Mouse (Mus musculus) 416B (cell line): ENCODE results near the gene Polm.

ENCODE experiments used
- DNase-seq: peaks from one replicate; pipeline ENCODE4 v3.0.0; 2011; ENCODE audit warnings: low read depth

Polm gene

DNA sequence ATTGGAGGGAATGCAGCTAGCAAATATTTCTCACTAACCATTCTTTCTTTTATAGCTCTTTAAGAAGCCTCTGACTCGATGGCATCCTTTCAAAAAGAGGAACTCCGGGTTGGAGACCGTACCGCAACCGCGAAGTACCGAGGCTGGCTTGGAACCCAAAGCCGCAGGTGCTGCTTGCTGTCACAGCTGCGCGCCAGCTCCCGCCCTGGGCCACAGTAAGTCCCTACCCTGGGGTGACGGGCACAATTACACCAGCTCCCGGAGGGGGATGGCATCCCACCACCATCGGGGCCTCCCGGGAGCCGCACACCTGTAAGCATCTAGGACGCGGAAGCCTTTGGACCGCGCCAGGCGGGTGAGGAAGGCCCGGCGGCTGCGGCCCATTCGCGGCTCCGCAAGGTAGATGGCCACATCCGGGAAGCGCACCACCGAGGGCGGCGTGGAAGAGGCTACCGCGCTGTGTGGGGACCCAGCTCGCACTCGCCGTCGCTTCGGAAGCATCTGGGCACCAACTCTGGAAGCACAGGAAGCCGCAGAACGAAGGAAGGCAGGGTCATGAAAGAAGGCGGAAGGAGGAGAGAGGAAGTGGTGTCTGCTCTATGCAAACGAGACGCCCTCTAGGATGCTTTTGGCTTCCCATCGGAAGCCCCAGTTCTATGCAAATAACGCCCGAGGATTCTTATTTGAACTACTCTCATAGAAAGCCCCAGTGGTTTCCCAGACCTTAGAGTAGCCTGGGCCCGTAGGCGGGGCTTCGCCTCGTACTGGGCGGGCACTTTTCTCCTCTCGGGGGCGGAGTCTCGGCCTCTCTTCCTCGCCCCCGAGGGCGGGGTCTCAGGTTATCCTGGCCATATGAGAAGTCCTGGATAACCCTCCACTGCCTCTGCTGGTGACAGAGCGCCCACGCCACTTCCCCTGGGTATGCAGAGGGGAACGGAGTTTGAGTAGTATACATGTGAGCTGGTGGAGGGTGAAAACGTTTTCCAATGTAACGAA lies at the start of gene Polm:
Polm (minus strand) TSS at position 766 of the 996 bp plus-strand sequence.
- DNase-seq = peak; percentile 95

DNA sequence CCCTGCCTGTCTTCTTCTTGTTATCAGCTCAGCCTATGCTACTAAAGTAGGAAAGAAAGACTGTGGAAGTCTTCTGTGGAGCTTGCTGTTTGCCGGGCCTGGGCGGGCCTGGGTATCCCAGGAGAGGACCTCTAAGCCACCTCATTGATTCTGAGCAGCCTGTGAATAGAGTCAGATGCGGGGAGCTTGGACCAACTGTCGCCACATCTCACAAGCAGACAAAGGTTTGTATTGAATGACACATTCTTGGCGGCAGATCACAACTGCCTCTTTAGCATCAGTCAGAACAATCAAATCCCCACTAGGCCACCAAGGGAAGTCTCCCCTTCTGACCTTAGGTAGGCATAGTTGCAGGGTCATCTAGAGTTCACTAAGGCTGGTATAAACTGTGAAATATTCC lies 49.4 kb upstream of the Polm start:
- no peak for DNase-seq

DNA sequence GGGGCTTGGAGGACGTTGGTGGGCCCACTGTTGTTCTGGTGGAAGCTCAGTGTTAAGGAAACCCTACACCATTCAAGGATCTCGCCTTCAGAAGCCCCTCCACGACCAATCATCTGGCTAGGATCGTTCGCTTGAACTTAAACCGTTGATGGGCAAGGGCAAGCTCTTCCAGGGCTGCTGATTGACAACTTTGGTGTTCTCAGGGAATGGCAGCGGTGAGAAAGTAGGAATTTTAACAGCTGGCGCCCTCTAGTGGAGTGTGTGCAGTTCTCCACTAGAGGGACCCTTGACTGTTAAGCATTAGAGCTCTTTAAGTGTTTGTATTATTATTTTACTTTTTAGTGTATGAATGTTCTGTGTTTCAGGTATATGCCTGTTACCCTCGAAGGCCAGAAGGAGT lies 48.4 kb upstream of the Polm start:
- DNase-seq = peak; percentile 72

DNA sequence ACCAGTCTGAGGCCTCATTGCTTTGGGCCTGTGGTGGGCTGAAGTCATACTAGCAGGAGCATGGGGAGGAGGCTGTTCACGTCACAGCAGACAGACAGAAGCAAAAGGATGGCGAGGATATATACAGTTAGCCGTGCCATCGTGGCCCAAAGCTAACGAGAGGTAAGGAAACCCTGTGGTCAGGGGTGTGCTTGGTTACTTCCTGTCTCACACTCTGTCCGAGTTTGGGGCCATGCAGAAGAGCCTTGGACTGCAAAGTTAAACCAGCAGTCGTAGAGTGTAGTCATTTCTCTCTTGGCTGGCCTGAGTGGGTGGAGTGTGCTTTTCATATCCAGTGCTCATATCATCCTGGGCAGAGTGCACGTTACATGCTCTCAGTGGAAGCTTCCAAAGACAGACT lies 44.7 kb upstream of the Polm start:
- peak; percentile 78 for DNase-seq

DNA sequence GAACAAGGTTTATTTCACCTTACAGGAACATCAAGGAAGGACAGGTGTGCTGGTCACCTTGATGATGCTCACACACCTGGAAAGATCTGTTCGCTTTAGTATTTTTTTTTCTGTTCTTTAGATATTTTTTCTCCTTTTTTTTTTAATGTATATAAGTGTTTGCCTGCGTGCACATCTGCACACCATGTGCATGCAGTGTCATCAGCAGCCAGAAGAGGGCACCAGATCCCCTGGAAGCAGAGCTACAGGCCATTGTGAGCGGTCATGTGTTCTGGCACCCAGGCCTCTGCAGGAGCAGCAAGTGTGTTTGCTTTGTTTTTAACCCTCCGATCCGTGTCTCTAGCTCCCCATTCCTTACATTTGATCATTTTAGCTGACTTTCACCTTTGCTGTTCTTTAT lies 42.1 kb upstream of the Polm start:
- DNase-seq = peak; percentile 78

DNA sequence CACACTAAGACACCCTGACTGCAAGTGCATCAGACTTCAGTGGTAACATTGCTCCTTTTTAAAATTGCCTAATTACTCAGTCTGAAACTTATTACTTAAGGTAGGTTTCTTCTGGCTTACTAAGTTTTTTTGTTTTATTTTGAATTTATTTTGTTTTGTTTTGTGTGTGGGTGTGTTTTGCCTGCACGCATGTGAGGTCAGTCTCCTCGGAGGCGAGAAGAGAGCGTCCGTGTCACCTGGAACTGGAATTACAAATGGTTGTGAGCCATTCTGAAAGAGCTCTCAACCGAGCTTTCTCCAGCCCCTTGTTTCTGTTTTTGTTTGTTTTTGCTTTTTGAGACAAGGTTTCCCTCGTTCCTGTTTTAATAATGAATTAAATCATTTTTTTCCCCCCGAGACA lies 40.8 kb upstream of the Polm start:
- no peak for DNase-seq

DNA sequence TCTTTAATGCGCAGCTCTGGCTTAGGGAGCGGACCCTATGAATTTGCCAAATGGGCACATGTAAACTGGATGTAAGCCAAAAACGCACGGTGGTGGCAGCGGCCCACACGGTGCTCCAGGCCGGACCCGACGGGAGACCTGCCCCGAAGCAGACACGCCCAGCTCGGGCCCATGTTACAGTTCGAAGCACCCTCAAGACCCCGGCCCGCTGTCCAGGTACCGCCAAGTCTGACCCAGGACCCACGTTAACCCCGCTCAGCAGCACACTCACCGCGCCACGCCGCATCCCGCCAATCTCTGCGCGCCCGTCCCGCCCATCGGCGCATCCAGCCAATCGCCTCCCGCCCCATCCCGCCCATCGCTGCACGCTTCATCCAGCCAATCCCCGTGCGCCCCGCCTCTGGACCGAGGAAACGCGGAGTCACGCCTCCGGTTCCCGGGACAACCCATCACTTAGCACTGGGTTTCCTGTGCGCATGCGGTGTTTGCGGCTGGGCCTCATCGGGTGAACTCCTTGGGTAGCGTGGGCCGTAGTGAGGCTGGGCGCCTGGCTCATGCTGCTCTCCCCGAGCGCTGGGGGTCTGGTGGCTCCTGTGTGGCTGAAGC lies 40.2 kb upstream of the Polm start, which contains the start of gene Pold2:
Pold2 (minus strand) TSS at position 372 of the 606 bp plus-strand sequence.
- DNase-seq = peak; percentile 98

DNA sequence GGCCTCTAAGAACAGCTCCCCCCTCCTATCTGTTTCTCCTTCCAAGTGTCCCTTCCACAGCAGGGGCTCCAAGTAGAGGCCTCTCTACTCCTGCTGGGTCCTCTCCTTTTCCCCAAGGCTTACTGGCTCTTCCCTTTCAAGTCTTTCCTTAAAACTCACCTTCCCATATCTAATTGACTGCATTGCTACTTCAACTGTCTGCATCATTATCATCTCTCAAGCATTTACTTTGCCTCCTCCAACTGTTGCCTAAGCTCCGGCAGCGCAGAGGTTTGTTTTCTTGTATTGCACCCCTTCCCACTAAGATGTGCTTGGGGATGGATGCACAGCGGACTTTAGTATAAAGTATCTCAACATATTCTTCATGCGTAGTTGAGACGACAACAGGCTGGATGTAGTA lies 39.6 kb upstream of the Polm start:
- DNase-seq = no peak

DNA sequence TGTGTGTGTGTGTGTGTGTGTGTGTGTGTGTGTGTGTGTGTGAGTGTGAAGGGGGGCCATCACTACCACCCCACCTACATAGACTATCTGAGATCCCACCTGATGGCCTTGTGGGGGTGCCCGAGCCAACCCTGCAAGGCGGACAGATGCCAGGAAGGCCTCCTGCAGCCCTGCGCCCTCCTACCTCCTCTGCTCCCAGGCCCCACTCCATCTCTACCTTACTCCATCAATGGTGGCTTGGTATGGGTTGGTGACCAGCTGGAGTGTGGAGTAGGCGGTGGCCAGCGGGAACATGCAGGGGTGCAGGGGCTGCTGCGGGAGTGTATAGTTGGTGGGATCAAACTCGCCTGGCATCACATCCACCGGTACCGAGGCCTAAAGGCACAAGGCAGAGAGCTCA lies 35.4 kb upstream of the Polm start:
- no peak for DNase-seq

DNA sequence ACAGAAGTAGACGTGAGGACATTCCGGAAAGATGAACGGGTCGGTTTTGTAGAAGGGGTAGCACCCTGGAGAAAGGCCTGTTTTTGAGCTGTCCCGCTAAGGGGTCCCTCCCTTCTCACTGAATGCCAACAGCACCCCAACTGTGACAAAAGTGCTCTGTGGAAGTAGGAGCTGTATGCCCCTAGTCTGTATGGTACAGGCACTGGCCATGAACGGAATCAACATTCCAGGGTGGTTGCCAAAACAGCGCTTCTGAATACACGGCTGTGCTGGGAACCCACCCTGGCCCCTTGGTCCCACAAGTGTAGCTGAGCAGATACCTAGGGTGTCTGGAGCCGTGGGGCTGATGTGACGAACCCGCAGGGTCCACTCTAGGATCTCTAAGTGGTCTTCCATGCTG lies 34.9 kb upstream of the Polm start:
- DNase-seq = no peak

DNA sequence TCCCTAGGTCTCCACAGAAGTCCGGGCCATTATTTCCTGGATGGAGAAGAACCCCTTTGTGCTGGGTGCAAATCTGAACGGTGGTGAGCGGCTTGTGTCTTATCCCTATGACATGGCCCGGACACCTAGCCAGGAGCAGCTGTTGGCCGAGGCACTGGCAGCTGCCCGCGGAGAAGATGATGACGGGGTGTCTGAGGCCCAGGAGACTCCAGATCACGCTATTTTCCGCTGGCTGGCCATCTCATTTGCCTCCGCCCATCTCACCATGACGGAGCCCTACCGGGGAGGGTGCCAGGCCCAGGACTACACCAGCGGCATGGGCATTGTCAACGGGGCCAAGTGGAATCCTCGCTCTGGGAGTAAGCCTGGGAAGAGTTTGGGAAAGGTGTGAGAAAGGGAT lies 32.3 kb upstream of the Polm start:
- DNase-seq = no peak

DNA sequence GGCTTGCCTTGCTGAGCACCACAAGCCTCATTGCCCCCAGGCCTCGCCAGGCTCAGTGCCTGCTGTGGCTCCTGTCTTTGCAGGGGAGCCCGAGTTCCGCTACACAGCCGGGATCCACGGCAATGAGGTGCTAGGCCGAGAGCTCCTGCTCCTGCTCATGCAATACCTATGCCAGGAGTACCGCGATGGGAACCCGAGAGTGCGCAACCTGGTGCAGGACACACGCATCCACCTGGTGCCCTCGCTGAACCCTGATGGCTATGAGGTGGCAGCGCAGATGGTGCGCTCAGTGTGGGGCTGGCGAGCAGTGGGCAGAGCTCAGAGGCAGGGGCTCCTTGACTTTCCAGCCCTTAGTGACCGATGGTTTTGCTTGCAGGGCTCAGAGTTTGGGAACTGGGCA lies 31.5 kb upstream of the Polm start:
- DNase-seq = no peak

DNA sequence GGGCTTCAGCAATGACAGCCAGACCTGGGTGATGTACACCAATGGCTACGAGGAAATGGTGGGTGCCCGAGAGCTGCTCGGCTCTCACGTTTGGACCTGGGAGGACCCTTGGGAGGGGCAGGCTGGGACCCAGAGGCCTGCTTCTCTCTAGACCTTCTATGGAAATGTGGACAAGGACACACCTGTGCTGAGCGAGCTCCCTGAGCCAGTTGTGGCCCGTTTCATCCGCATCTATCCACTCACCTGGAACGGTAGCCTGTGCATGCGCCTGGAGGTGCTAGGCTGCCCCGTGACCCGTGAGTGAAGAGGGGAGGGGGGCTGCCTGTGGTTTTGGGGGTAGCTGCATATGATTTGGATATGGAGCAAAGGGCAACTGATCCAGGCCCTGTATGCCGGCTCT lies 30.5 kb upstream of the Polm start:
- no peak for DNase-seq

DNA sequence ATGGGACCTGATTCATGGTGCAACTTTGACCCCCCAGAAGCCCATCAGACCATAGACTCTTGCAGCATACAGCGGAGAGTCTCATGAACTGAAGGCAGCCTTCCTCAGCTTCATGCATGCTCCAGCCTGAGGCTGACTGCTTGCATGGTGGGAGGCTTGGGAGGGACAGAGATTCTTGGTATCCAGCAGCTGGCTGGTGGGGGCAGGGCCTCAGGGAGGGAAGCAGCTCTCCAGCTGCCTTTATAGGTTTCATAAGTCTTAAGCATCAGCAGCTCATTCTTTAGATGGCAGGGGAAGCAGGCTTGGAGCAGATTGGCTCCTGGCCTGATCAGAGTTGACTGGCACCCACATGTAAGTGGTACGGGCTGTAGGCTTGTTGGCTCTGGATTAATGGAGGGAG lies 29.4 kb upstream of the Polm start:
- DNase-seq = no peak

DNA sequence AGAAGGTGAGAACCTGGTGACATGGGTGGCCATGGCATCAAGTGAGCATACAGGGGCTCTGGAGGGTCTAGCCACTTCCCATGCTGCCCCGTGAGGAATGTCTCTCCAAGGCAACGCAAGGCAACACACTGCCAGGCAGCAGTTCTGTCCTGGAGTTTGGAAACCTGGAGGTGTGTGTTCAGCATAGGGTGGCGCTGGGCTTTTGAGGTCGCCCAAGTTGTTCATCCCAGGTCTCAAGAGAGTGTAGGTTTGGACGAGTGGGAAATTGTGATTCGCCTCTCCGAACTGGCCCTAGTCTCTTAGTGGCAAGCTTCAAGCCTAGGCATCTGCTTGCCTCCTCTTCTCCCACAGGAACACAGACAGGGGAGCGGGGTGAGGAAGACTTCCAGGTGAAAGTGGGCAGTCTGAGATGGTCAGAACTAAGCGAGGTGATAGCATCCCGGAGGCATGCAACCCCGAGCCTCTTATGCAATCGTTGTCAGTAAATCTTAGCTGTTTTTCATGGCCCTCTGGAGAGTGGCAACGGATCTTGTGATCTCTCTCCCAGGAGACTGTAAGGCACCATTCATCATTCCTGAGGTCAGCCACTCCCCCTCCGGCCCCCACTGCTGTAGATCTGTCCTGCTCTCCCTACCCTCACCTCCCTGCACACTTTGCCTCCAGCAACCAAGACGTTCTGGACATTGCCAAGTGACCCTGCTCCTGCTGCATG lies 24.7 kb upstream of the Polm start:
- no peak for DNase-seq

DNA sequence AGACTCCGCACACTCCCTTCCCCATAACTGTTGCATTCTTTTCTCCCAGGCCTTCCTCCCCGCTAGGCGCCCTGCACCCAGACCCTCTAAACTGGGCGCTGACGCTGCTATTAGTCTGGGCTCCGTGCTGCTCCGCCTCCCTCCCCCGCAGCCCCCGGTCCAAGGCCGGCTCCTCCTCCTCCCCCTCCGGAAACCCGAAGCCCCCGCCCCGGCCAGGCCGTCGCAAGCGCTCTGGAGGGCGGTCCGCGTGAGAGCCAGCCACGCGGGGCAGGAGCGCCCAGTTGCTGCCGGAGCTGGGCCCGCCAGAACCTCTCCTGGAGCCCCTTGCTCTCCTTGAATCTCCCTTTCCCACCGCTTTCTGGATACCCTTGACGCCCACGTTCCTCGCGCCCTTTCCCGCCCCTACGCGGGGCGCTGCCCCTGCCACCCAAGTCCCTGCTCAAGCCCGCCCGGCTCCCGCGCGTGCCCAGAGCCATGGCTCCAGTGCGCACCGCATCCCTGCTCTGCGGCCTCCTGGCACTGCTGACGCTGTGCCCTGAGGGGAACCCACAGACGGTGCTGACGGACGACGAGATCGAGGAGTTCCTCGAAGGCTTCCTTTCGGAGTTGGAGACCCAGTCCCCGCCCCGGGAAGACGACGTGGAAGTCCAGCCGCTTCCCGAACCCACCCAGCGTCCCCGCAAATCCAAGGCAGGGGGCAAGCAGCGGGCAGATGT lies 24.0 kb upstream of the Polm start, which contains the start of gene Aebp1:
Aebp1 (plus strand) TSS at position 270 of the 716 bp plus-strand sequence.
- DNase-seq = no peak

DNA sequence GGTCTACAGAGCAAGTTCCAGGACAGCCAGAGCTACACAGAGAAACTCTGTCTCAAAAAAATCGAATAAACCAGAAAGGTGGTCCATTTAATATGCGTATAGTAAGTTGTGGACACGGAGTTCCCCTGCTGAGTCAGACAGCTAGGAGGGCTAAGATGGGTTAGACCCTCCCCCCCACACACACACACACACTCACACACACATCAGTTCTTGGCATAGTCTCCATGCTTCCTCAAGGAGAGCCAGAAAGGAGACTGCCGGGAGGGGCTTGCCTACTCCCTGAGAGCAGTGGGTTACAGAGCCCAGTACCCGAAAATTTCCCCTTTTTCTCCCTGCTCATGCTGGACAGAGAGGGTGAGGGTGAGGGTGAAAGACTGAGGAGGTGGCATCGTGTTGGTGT lies 22.8 kb upstream of the Polm start:
- DNase-seq = no peak

DNA sequence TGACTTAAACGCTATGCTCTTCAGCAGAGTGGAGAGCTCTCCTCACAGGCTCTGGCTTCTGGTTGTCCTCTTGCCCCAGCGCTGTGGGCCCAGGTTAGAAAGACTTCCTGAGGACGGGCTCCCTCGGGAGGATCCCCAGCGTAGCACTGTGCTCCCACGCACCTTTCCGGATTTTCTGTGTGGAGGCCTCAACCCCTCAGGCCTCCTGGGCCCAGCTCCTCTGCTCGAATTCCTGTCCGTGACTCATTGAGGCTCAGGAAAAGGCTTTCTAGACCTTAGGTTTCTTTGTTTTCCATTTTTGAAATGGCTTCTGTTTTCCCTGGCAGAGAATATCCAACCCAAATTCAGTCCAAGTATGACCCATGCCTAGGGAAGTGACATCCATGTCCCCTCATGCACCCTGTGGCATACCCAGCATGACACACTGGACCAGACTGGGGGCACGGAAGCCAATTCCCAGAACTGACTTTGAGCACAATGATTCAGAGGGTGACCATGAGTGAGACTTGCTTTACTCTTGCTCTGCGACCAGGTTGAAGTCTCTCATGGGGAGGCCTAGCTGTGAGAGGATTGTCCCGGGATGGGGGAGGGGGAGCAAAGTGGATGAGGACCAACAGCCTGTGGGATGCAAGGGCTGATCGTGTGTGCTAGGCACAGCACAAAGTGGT lies 22.2 kb upstream of the Polm start:
- DNase-seq = no peak

DNA sequence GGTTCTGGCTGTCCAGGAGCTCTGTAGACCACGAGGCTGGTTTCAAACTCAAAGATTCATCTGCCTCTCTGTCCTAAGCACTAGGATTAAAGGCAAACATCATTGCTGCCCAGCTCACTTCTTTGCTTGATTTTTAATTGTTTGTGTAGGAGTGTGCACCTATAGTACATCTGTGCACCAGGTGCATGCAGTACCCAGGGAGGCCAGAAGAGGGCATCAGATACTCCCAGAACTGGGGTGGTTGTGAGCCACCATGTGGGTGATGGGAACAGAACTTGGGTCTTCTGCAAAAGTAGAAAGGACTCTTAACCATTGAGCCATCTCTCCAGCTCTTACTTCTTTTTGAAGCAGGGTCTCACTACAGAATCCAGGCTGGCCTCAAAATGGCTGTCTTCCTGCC lies 20.9 kb upstream of the Polm start:
- no peak for DNase-seq

DNA sequence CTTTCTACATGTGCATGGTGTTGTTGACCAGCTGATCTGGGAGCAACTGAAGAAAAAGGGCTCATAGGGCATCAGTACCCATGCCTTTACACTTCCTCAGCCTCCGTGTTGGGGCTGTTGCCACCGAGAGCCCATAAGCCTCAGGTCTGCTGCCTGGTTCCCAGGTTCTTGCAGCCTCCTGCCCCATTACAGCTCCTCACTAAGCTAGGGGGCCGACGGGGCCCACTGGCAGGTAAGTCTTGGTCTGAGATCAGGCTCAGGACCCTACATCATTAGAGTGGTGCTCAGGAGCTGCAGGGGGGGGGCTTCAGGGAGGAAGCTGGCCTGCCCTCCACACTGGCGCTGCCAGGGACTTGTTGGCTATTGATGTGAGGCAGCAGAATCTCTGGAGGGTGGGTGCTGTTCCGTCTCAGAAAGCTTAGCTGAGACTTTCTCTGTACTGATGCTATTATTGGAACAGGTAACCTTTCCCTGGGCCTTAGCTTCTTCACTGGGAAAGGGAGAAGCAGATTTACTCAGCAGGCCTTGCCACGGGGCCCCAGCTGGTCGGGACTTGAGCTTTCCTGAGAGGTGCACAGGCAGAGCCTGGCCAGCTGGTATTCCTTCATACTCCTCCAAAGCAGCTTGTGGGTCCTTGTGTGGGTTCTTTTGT lies 18.8 kb upstream of the Polm start:
- DNase-seq = no peak

DNA sequence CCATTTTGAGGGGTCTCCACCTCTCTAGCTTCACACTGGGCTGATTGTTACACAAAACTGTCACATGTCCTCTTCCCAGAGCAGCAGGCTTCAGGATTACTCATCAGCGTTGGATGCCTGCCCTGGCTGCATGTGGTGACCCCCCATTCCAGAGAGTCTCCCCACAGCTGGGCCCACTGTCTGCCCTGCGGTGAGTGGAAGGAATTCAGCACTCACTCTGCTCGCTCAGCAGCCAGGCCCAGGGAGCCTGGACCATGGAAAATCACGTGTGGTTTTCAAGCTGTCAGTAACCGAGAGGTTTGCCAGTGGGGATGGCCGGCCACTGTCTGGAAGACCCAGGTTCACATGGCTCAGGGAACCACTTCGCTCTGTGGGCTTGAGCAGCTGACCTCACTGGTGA lies 18.1 kb upstream of the Polm start:
- DNase-seq = no peak
